Mouse (Mus musculus): ENCODE results near the gene Csk. TPM values are rescaled to one million over a fixed set of nuclear protein-coding genes. Genes with fewer than 3 reads are reported as not detected.

Csk gene
- polyA plus RNA-seq, 1 experiment = 66.2 TPM

GRCm38 (mm10) chr9:57625674-57626500, 27.5 kb downstream of the Csk start:
- Histone ChIP-seq H3K4me3 (ENCODE audit: insufficient read depth, poor library complexity, severe bottlenecking) (no peak overlapping the region), H3K79me2 (ENCODE audit: control insufficient read depth, insufficient read depth) (no peaks in the 10 kb centered on the region), H3ac (ENCODE audit: control insufficient read depth, insufficient read length, low read depth) (peak overlapping the region; percentile 12), H3K79me3 (ENCODE audit: low read depth) (peaks cover 5% of the 10 kb centered on the region), H3K27me3 (ENCODE audit: control insufficient read depth, insufficient read depth, insufficient read length) (no peaks in the 10 kb centered on the region), H3K36me3 (ENCODE audit: control insufficient read depth, insufficient read depth) (peaks cover 67% of the 10 kb centered on the region)
- peak; percentile 57 for TF ChIP-seq MYOD1 (IDR thresholded peaks at IDR 0.05; ENCODE audit: control insufficient read depth, insufficient read length, low read depth)
- TF ChIP-seq MAX (IDR thresholded peaks at IDR 0.05) = peak; percentile 85
- TF ChIP-seq USF1 (IDR thresholded peaks at IDR 0.05; ENCODE audit: low read depth) = peak; percentile 24
- TF ChIP-seq FOSL1 (IDR thresholded peaks at IDR 0.05; ENCODE audit: insufficient read depth, low read length, poor library complexity, severe bottlenecking) = no peak
- no peak for TF ChIP-seq CEBPB (IDR thresholded peaks at IDR 0.05; ENCODE audit: low read depth)
- no peak for TF ChIP-seq CTCF (IDR thresholded peaks at IDR 0.05; ENCODE audit: control insufficient read depth, insufficient read depth, insufficient read length)
- TF ChIP-seq MYOG (IDR thresholded peaks at IDR 0.05; ENCODE audit: control insufficient read depth, extremely low read depth, insufficient read length) = no peak

- H3K27me3 ChIP-seq (ENCODE audit: control insufficient read depth, insufficient read depth, insufficient read length) = no peaks in the 10 kb centered on the region
- no peaks in the 10 kb centered on the region for H3K79me2 ChIP-seq (ENCODE audit: control insufficient read depth, insufficient read depth)
- H3ac ChIP-seq (ENCODE audit: control insufficient read depth, insufficient read length, low read depth) = no peak overlapping the region
- H3K79me3 ChIP-seq (ENCODE audit: low read depth) = peaks cover 5% of the 10 kb centered on the region
- H3K4me3 ChIP-seq (ENCODE audit: insufficient read depth, poor library complexity, severe bottlenecking) = no peak overlapping the region
- TF ChIP-seq MYOD1 (IDR thresholded peaks at IDR 0.05; ENCODE audit: control insufficient read depth, insufficient read length, low read depth) = no peak
- no peak for TF ChIP-seq MAX (IDR thresholded peaks at IDR 0.05)
- no peak for TF ChIP-seq FOSL1 (IDR thresholded peaks at IDR 0.05; ENCODE audit: insufficient read depth, low read length, poor library complexity, severe bottlenecking)
- TF ChIP-seq USF1 (IDR thresholded peaks at IDR 0.05; ENCODE audit: low read depth) = no peak
- no peak for TF ChIP-seq CEBPB (IDR thresholded peaks at IDR 0.05; ENCODE audit: low read depth)
- TF ChIP-seq MYOG (IDR thresholded peaks at IDR 0.05; ENCODE audit: control insufficient read depth, extremely low read depth, insufficient read length) = no peak
- no peak for TF ChIP-seq CTCF (IDR thresholded peaks at IDR 0.05; ENCODE audit: control insufficient read depth, insufficient read depth, insufficient read length)
- H3K36me3 ChIP-seq (ENCODE audit: control insufficient read depth, insufficient read depth) = peaks cover 51% of the 10 kb centered on the region
Measured at GRCm38 (mm10) chr9:57624295-57624694, 29.1 kb downstream of the Csk start.

- H3K4me3 ChIP-seq (ENCODE audit: insufficient read depth, poor library complexity, severe bottlenecking) = no peak within 1 kb of the TSS
- peaks cover 2% of the 10 kb centered on the region for H3K79me3 ChIP-seq (ENCODE audit: low read depth)
- H3ac ChIP-seq (ENCODE audit: control insufficient read depth, insufficient read length, low read depth) = no peak within 1 kb of the TSS
- H3K79me2 ChIP-seq (ENCODE audit: control insufficient read depth, insufficient read depth) = no peaks in the 10 kb centered on the region
- H3K27me3 ChIP-seq (ENCODE audit: control insufficient read depth, insufficient read depth, insufficient read length) = no peaks in the 10 kb centered on the region
- H3K36me3 ChIP-seq (ENCODE audit: control insufficient read depth, insufficient read depth) = peaks cover 23% of the 10 kb centered on the region
- no peak for TF ChIP-seq MAX (IDR thresholded peaks at IDR 0.05)
- no peak for TF ChIP-seq CEBPB (IDR thresholded peaks at IDR 0.05; ENCODE audit: low read depth)
- no peak for TF ChIP-seq MYOG (IDR thresholded peaks at IDR 0.05; ENCODE audit: control insufficient read depth, extremely low read depth, insufficient read length)
- TF ChIP-seq USF1 (IDR thresholded peaks at IDR 0.05; ENCODE audit: low read depth) = no peak
- TF ChIP-seq FOSL1 (IDR thresholded peaks at IDR 0.05; ENCODE audit: insufficient read depth, low read length, poor library complexity, severe bottlenecking) = no peak
- TF ChIP-seq CTCF (IDR thresholded peaks at IDR 0.05; ENCODE audit: control insufficient read depth, insufficient read depth, insufficient read length) = no peak
- no peak for TF ChIP-seq MYOD1 (IDR thresholded peaks at IDR 0.05; ENCODE audit: control insufficient read depth, insufficient read length, low read depth)
Measured at GRCm38 (mm10) chr9:57620674-57621073, 32.8 kb downstream of the Csk start, which contains the start of gene Lman1l. Gene Lman1l (minus strand): TSS chr9:57620774.

DNA sequence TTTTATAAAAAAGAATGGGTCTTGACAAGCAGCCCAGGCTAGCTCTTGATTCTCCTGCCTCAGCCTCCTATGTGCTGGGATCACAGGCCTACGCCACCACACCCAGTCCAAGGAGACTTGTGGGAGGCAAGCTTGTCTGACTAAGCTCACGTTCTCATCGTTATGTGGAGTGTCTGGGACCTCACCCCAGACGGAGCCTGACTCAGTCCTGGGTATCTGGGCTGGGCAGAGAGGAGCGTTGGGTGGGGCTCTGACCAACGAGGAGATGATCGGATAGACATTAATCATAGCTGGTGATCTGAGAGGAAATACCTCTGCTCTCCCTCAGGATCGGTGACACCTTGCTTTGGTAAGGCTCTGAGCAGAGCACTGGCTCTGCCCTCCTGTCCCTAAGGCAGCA, 34.6 kb downstream of the Csk start:
- H3K79me2 ChIP-seq (ENCODE audit: control insufficient read depth, insufficient read depth) = no peaks in the 10 kb centered on the region
- peak; percentile 48 for TF ChIP-seq USF1 (IDR thresholded peaks at IDR 0.05; ENCODE audit: low read depth)
- no peak for TF ChIP-seq FOSL1 (IDR thresholded peaks at IDR 0.05; ENCODE audit: insufficient read depth, low read length, poor library complexity, severe bottlenecking)
- peak; percentile 81 for TF ChIP-seq MAX (IDR thresholded peaks at IDR 0.05)
- H3K79me3 ChIP-seq (ENCODE audit: low read depth) = peaks cover under 1% of the 10 kb centered on the region
- H3K27me3 ChIP-seq (ENCODE audit: control insufficient read depth, insufficient read depth, insufficient read length) = no peaks in the 10 kb centered on the region
- no peak overlapping the region for H3ac ChIP-seq (ENCODE audit: control insufficient read depth, insufficient read length, low read depth)
- H3K36me3 ChIP-seq (ENCODE audit: control insufficient read depth, insufficient read depth) = peaks cover 9% of the 10 kb centered on the region
- H3K4me3 ChIP-seq (ENCODE audit: insufficient read depth, poor library complexity, severe bottlenecking) = no peak overlapping the region

- Histone ChIP-seq H3K36me3 (ENCODE audit: control insufficient read depth, insufficient read depth) (no peaks in the 10 kb centered on the region), H3K27me3 (ENCODE audit: control insufficient read depth, insufficient read depth, insufficient read length) (no peaks in the 10 kb centered on the region), H3K79me2 (ENCODE audit: control insufficient read depth, insufficient read depth) (no peaks in the 10 kb centered on the region), H3K79me3 (ENCODE audit: low read depth) (no peaks in the 10 kb centered on the region), H3K4me3 (ENCODE audit: insufficient read depth, poor library complexity, severe bottlenecking) (no peak overlapping the region), H3ac (ENCODE audit: control insufficient read depth, insufficient read length, low read depth) (no peak overlapping the region)
- no peak for TF ChIP-seq MYOD1 (IDR thresholded peaks at IDR 0.05; ENCODE audit: control insufficient read depth, insufficient read length, low read depth)
- no peak for TF ChIP-seq CEBPB (IDR thresholded peaks at IDR 0.05; ENCODE audit: low read depth)
- no peak for TF ChIP-seq MAX (IDR thresholded peaks at IDR 0.05)
- TF ChIP-seq FOSL1 (IDR thresholded peaks at IDR 0.05; ENCODE audit: insufficient read depth, low read length, poor library complexity, severe bottlenecking) = no peak
- TF ChIP-seq CTCF (IDR thresholded peaks at IDR 0.05; ENCODE audit: control insufficient read depth, insufficient read depth, insufficient read length) = no peak
- TF ChIP-seq USF1 (IDR thresholded peaks at IDR 0.05; ENCODE audit: low read depth) = no peak
- TF ChIP-seq MYOG (IDR thresholded peaks at IDR 0.05; ENCODE audit: control insufficient read depth, extremely low read depth, insufficient read length) = no peak
Measured at GRCm38 (mm10) chr9:57617556-57618169, 35.8 kb downstream of the Csk start.

Measured in C2C12 (cell line).